Mouse (Mus musculus) embryonic facial prominence, embryonic 15.5 days (tissue): ENCODE data around the gene Olfr281. TPM values are rescaled to one million over a fixed set of nuclear protein-coding genes. Genes with fewer than 3 reads are reported as not detected.

Experiments
- ATAC-seq: fragments of 200-750 bp; cut with Nextera tagmentation; 2 replicates; pipeline ENCODE4 v1.8.0; 2017; ENCODE audit warnings: low read depth, moderate TSS enrichment; ENCODE audit not compliant: insufficient number of reproducible peaks, low FRiP score, low TSS enrichment
- H3K27ac ChIP-seq: fragments of 300-500 bp; sonication (generic); replicated peaks from 2 replicates; pipeline ENCODE4 v1.5.1; 2015; ENCODE audit warnings: mild to moderate bottlenecking, inconsistent platforms
- H3K27me3 ChIP-seq: fragments of 300-500 bp; sonication (generic); 2 replicates; pipeline ENCODE4 v1.6.1; 2015; ENCODE audit warnings: inconsistent platforms
- H3K36me3 ChIP-seq: fragments of 300-500 bp; sonication (generic); 2 replicates; pipeline ENCODE4 v1.6.1; 2015; ENCODE audit warnings: mild to moderate bottlenecking, inconsistent platforms
- H3K4me1 ChIP-seq: fragments of 300-500 bp; sonication (generic); 2 replicates; pipeline ENCODE4 v1.6.1; 2015; ENCODE audit warnings: inconsistent platforms
- H3K4me2 ChIP-seq: fragments of 300-500 bp; sonication (generic); replicated peaks from 2 replicates; pipeline ENCODE4 v1.6.1; 2015; ENCODE audit warnings: mild to moderate bottlenecking, inconsistent platforms
- H3K4me3 ChIP-seq: fragments of 300-500 bp; sonication (generic); replicated peaks from 2 replicates; pipeline ENCODE4 v1.5.1; 2015; ENCODE audit warnings: mild to moderate bottlenecking, inconsistent platforms
- H3K9ac ChIP-seq: fragments of 300-500 bp; sonication (generic); 2 replicates; pipeline ENCODE4 v1.6.1; 2015; ENCODE audit warnings: inconsistent platforms
- H3K9me3 ChIP-seq: fragments of 300-500 bp; sonication (generic); replicated peaks from 2 replicates; pipeline ENCODE4 v1.6.1; 2016; ENCODE audit warnings: inconsistent platforms
- whole genome bisulfite sequencing: fragments of 180-500 bp; shearing (Covaris S2); methylation state at CpG from one replicate; pipeline ENCODE4 v1.1.7; 2015; 5-methylcytosine and 5-hydroxymethylcytosine counted together
- polyA plus RNA-seq: library from polyadenylated mRNA; unstranded; fragments of >200 nt; fragmentation: Nextera tagmentation; extraction: Ambion mirVana; gene quantifications from 2 replicates; pipeline ENCODE4 v1.2.1, GENCODE M21; 2015

Gene Olfr281
- polyA plus RNA-seq, 1 experiment from 2014 or later, result not detected

- ATAC-seq, result no peak
- Histone ChIP-seq H3K9ac (no peak overlapping the region), H3K4me3 (no peak overlapping the region), H3K4me2 (no peak overlapping the region), H3K4me1 (no peaks in the 10 kb centered on the region), H3K36me3 (no peaks in the 10 kb centered on the region), H3K27ac (no peak overlapping the region), H3K27me3 (no peaks in the 10 kb centered on the region), H3K9me3 (no peaks in the 10 kb centered on the region)
- WGBS, result 93% methylated on average over 8 of the region's 8 CpGs
These were observed 34.1 kb downstream of the Olfr281 start for GRCm38 (mm10) chr15:98486433-98487021.

- no peak overlapping the region for H3K4me3 ChIP-seq
- H3K9me3 ChIP-seq, result no peaks in the 10 kb centered on the region
- H3K4me2 ChIP-seq, result no peak overlapping the region
- ATAC-seq, result no peak
- 81% methylated on average over 2 of the region's 2 CpGs for WGBS
- H3K4me1 ChIP-seq, result no peaks in the 10 kb centered on the region
- no peaks in the 10 kb centered on the region for H3K27me3 ChIP-seq
- H3K9ac ChIP-seq, result no peak overlapping the region
- no peaks in the 10 kb centered on the region for H3K36me3 ChIP-seq
- no peak overlapping the region for H3K27ac ChIP-seq
These were observed 38.9 kb downstream of the Olfr281 start for GRCm38 (mm10) chr15:98491332-98491731.

- H3K27me3 ChIP-seq, result no peaks in the 10 kb centered on the region
- no peak within 1 kb of the TSS for H3K4me3 ChIP-seq
- WGBS, result 34% methylated on average over 4 of the region's 4 CpGs
- no peaks in the 10 kb centered on the region for H3K9me3 ChIP-seq
- H3K27ac ChIP-seq, result no peak within 1 kb of the TSS
- no peaks in the 10 kb centered on the region for H3K36me3 ChIP-seq
- no peak within 1 kb of the TSS for H3K9ac ChIP-seq
- no peaks in the 10 kb centered on the region for H3K4me1 ChIP-seq
- H3K4me2 ChIP-seq, result no peak within 1 kb of the TSS
- ATAC-seq, result no peak
These were observed 39.7 kb downstream of the Olfr281 start, which contains the start of gene Olfr279 for GRCm38 (mm10) chr15:98492102-98492501. Olfr279 (plus strand) TSS chr15:98492402.

- no peaks in the 10 kb centered on the region for H3K27me3 ChIP-seq
- H3K4me3 ChIP-seq, result no peak overlapping the region
- no peak overlapping the region for H3K9ac ChIP-seq
- H3K4me2 ChIP-seq, result no peak overlapping the region
- WGBS, result 89% methylated on average over 17 of the region's 17 CpGs
- H3K9me3 ChIP-seq, result no peaks in the 10 kb centered on the region
- no peaks in the 10 kb centered on the region for H3K36me3 ChIP-seq
- no peaks in the 10 kb centered on the region for H3K4me1 ChIP-seq
- no peak for ATAC-seq
- no peak overlapping the region for H3K27ac ChIP-seq
These were observed 45.2 kb downstream of the Olfr281 start for GRCm38 (mm10) chr15:98497631-98498030.

- 83% methylated on average over 3 of the region's 3 CpGs for WGBS
These were observed 50.9 kb downstream of the Olfr281 start for GRCm38 (mm10) chr15:98503317-98503716.

GRCm38 (mm10) chr15:98504514-98504913 lies 52.1 kb downstream of the Olfr281 start:
- Histone ChIP-seq H3K4me3 (no peak overlapping the region), H3K36me3 (no peaks in the 10 kb centered on the region), H3K4me2 (no peak overlapping the region; the same call in 1 of the 2 replicates), H3K9ac (no peak overlapping the region), H3K27me3 (no peaks in the 10 kb centered on the region), H3K9me3 (no peaks in the 10 kb centered on the region), H3K27ac (no peak overlapping the region), H3K4me1 (peaks cover 8% of the 10 kb centered on the region)
- no peak for ATAC-seq
- WGBS, result 7% methylated on average over 18 of the region's 18 CpGs

More at GRCm38 (mm10) chr15:98503317-98503716, 50.9 kb downstream of the Olfr281 start:
- no peak overlapping the region for H3K9ac ChIP-seq
- no peak overlapping the region for H3K4me3 ChIP-seq
- H3K4me1 ChIP-seq, result peaks cover 8% of the 10 kb centered on the region
- no peak for ATAC-seq
- no peaks in the 10 kb centered on the region for H3K9me3 ChIP-seq
- no peak overlapping the region for H3K4me2 ChIP-seq
- no peaks in the 10 kb centered on the region for H3K27me3 ChIP-seq
- no peak overlapping the region for H3K27ac ChIP-seq
- no peaks in the 10 kb centered on the region for H3K36me3 ChIP-seq

- WGBS, result 78% methylated on average over 9 of the region's 9 CpGs
These were observed 54.0 kb downstream of the Olfr281 start for GRCm38 (mm10) chr15:98506253-98506957.

GRCm38 (mm10) chr15:98507321-98507720 lies 54.9 kb downstream of the Olfr281 start:
- Histone ChIP-seq H3K9me3 (no peaks in the 10 kb centered on the region), H3K9ac (no peak overlapping the region), H3K4me1 (peaks cover 18% of the 10 kb centered on the region), H3K4me2 (no peak overlapping the region), H3K4me3 (no peak overlapping the region), H3K36me3 (no peaks in the 10 kb centered on the region), H3K27ac (no peak overlapping the region), H3K27me3 (no peaks in the 10 kb centered on the region)
- ATAC-seq, result no peak
- 86% methylated on average over 6 of the region's 6 CpGs for WGBS

More at GRCm38 (mm10) chr15:98506253-98506957, 54.0 kb downstream of the Olfr281 start:
- Histone ChIP-seq H3K4me1 (peaks cover 17% of the 10 kb centered on the region), H3K4me2 (no peak overlapping the region), H3K9me3 (no peaks in the 10 kb centered on the region), H3K27ac (no peak overlapping the region), H3K36me3 (no peaks in the 10 kb centered on the region), H3K9ac (no peak overlapping the region), H3K4me3 (no peak overlapping the region), H3K27me3 (no peaks in the 10 kb centered on the region)
- no peak for ATAC-seq

GRCm38 (mm10) chr15:98509387-98509786 lies 57.0 kb downstream of the Olfr281 start:
- peaks cover 14% of the 10 kb centered on the region for H3K4me1 ChIP-seq
- H3K9me3 ChIP-seq, result no peaks in the 10 kb centered on the region
- no peaks in the 10 kb centered on the region for H3K36me3 ChIP-seq
- ATAC-seq, result no peak
- H3K27me3 ChIP-seq, result no peaks in the 10 kb centered on the region
- no peak overlapping the region for H3K4me3 ChIP-seq
- no peak overlapping the region for H3K27ac ChIP-seq
- no peak overlapping the region for H3K4me2 ChIP-seq
- H3K9ac ChIP-seq, result no peak overlapping the region
- 60% methylated on average over 2 of the region's 2 CpGs for WGBS

Other genes starting within 250 kb of the Olfr281 start
- gene Gm44579, start 231.6 kb upstream of the Olfr281 start, polyA plus RNA-seq, result not detected in 2 replicates
- not detected in 2 replicates for gene Olfr287, start 231.5 kb upstream of the Olfr281 start, polyA plus RNA-seq
- gene Olfr286, start 218.1 kb upstream of the Olfr281 start, polyA plus RNA-seq, result 0.09 TPM in 1 of 2 replicates, not detected in the other
- not detected in 2 replicates for gene H1fnt, start 195.3 kb upstream of the Olfr281 start, polyA plus RNA-seq
- gene Zfp641, start 156.4 kb upstream of the Olfr281 start, polyA plus RNA-seq, result 0.75 and 0.83 TPM in 2 replicates
- not detected in 2 replicates for gene Olfr285, start 135.2 kb upstream of the Olfr281 start, polyA plus RNA-seq
- gene Olfr284, start 111.6 kb upstream of the Olfr281 start, polyA plus RNA-seq, result 0.67 and 0.87 TPM in 2 replicates
- gene Olfr283, start 71.6 kb upstream of the Olfr281 start, polyA plus RNA-seq, result 0.19 TPM in 1 of 2 replicates, not detected in the other
- 0.51 TPM in 1 of 2 replicates, not detected in the other for gene Olfr282, start 21.4 kb upstream of the Olfr281 start, polyA plus RNA-seq
- not detected in 2 replicates for gene OR5BS1P, start 17.3 kb downstream of the Olfr281 start, polyA plus RNA-seq
- not detected in 2 replicates for gene Lalba, start 30.1 kb downstream of the Olfr281 start, polyA plus RNA-seq
- 0.03 TPM in 1 of 2 replicates, not detected in the other for gene Olfr279, start 39.8 kb downstream of the Olfr281 start, polyA plus RNA-seq
- gene Kansl2, start 81.7 kb downstream of the Olfr281 start, polyA plus RNA-seq, result 99.6 and 101 TPM in 2 replicates
- 54.7 and 57.5 TPM in 2 replicates for gene Ccnt1, start 118.3 kb downstream of the Olfr281 start, polyA plus RNA-seq
- 0.43 TPM in 1 of 2 replicates, not detected in the other for gene 4930415O20Rik, start 118.4 kb downstream of the Olfr281 start, polyA plus RNA-seq
- gene Adcy6, start 157.5 kb downstream of the Olfr281 start, polyA plus RNA-seq, result 18.1 and 19.6 TPM in 2 replicates
- gene Cacnb3, start 178.3 kb downstream of the Olfr281 start, polyA plus RNA-seq, result 45.7 and 48.2 TPM in 2 replicates
- gene Ddx23, start 210.3 kb downstream of the Olfr281 start, polyA plus RNA-seq, result 25.1 and 27.9 TPM in 2 replicates
- gene Rnd1, start 224.9 kb downstream of the Olfr281 start, polyA plus RNA-seq, result 0.60 and 1.1 TPM in 2 replicates